Mouse (Mus musculus) adrenal gland, postnatal 10 days (tissue): ENCODE measurements around the gene Olfr5. TPM values are rescaled to one million over a fixed set of nuclear protein-coding genes. Genes with fewer than 3 reads are reported as not detected.
"Not testable (repeated sequence)": the region's sequence is repeated elsewhere in the genome, so short reads cannot be mapped to it uniquely, and the experiment has no call there.

ENCODE experiments used
- DNase-seq: peaks from one replicate; pipeline ENCODE4 v3.0.0; 2021; ENCODE audit warnings: mixed read lengths
- long read RNA-seq, 2 experiments: library from polyadenylated mRNA; stranded (forward); transcript quantifications; one replicate each; pipeline ENCODE4 v2.0.0; 2021
- total RNA-seq, 2 experiments: library from RNA; stranded (reverse); gene quantifications; 2 replicates each; pipeline ENCODE4 v1.2.3; 2021

Gene Olfr5
- not detected for total RNA-seq
- long read RNA-seq, experiment 1 = 0 reads
- long read RNA-seq, experiment 2 = 0 reads

DNA sequence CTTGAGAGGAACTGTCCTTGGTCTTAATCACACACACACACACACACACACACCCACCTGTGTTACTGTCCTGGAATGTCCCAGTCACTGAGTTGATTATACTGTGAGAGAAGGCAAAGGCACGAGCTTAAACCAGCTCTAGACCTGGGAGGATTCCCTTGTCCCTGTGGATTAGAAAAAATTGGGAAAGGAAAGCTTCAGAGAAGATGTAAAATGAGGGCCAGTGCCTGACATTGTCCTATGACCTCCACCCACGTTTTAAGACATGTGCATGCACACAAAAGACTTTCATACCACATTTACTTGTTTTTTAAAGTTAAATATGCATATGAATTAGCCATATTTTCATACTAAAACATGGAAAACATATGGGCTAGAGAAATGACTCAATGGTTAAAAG, at the start of gene Olfr5:
Gene Olfr5, minus strand, starts transcription at position 101 of the 400 bp plus-strand sequence.
- DNase-seq = no peak

DNA sequence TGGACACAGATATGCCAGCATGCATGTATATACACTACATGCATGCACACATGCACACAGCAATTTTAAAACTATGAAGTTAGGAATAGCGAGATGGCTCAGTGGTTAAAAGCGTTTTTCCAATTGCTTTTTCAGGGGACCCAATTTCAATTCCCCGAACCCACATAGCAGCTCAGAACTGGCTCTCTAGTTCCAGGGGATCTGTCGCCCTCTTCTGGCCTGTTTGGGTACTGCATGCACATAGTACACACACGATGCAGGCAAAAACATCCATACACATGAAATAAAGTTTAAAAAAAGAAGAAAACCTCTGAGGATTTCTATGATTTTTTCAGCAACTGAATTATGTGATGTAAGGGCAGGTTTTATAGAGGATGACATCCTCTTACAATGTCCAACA, 39.4 kb upstream of the Olfr5 start:
- peak; percentile 4 for DNase-seq

DNA sequence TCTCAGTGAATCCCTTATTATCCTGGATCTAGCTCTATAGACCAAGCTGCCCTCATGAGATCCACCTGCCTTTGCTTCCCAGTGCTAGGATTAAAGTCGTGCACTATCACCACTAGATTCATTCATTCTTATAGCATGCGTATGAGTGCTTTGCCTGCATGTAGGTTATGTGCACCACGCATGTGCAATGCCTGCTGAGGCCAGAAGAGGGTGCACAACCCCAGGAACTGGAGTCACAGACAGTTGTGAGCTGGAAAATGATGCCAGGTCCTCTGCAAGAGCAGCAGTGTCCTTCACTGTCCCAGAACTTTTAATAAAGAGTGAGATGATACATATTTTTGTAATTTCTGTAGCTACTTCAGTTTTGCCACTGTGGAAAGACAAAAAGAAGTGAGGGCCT, 38.3 kb upstream of the Olfr5 start:
- DNase-seq = peak; percentile 3

GRCm38 (mm10) chr7:6522850-6523249, 36.1 kb upstream of the Olfr5 start, which contains the start of gene Olfr1349:
Gene Olfr1349, minus strand, starts transcription at chr7:6522950.
- no peak for DNase-seq

GRCm38 (mm10) chr7:6521666-6522065, 34.9 kb upstream of the Olfr5 start:
- DNase-seq = no peak

GRCm38 (mm10) chr7:6508648-6509047, 21.9 kb upstream of the Olfr5 start, which contains the start of gene Olfr1348:
Gene Olfr1348, minus strand, starts transcription at chr7:6508748.
- DNase-seq = no peak

GRCm38 (mm10) chr7:6499655-6500054, 12.9 kb upstream of the Olfr5 start, which contains the start of gene Olfr1347:
Gene Olfr1347, minus strand, starts transcription at chr7:6499755.
- DNase-seq = no peak

DNA sequence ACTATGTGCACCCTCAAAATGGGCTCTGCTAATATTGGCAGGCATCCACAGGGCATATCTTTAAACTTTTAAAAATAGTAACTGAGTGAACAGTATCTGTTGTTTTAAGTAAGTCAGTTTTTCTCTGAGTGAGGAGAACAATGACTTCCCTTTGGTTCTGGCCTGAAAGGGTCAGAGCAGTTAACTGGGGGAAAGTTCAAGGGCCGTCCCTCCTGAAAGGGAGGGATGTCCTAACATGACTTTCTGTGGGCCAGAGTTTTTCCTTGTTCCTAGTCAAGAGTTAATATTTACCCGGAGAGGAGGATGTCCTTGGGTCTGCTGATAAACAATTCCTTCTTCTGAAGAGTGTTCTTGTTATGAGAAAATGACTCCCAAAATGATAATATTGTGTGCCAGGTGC, 9.1 kb downstream of the Olfr5 start:
- not testable (repeated sequence) for DNase-seq

DNA sequence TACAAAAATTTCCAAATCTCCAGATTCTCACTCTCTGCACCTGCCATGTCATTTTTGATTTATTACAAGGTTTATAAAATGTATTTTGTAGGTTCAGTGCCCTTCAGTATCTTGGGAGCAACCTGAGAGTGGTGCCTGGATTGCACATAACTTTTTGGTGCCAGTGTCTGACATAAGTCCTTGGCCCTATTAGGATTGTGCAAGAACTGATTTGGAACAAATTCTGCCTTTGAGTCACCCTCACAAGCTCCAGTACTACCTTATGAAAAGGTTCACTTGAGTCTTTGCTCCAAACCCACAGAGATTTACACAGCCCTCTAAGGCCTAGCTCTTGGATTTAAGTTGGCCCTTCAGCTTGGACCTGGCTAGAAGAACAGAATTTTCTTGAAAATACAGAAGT, 19.8 kb downstream of the Olfr5 start, which contains the start of gene Olfr1346:
Gene Olfr1346, plus strand, starts transcription at position 151 of the 400 bp plus-strand sequence.
- no peak for DNase-seq

DNA sequence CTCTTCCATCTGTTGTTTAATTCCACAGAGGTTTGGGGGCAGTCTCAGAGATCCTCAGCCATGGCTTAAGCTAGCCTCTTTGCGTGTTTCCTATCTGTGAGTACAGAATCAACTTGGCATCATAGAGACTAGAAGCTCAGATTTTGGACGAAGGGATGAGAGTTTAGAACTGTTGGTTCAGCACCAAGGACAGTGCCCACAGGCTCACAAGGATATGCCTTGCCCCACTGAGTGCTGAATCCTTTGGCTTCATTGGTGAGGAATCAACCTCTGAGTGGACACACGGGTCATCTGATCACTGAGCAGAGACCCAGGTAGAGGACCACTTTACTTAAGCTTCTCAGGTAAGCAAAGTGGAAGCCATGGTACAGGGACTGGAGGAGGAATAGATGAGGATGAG, 30.3 kb downstream of the Olfr5 start:
- peak; percentile 8 for DNase-seq

DNA sequence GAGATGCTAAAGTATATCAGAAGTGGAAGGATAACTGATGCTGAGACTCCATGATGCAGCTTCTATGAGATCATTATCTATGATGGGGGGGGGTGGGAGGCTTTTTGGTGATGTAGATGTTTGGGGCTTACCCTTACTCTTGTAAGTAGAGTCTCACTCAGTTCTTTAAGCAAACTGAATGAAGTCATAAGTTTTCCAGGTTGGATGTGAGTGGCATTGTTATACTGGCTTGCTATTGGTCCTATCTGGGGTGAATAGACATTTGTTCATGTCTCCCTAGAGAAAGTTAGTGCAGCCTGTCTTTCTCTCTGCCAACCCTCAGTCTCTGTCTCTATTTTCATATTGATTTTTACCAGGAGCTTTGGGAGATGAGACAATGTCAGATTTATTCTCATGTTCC, 30.9 kb downstream of the Olfr5 start, which contains the start of gene Olfr1336:
Gene Olfr1336, plus strand, starts transcription at position 301 of the 400 bp plus-strand sequence.
- no peak for DNase-seq

DNA sequence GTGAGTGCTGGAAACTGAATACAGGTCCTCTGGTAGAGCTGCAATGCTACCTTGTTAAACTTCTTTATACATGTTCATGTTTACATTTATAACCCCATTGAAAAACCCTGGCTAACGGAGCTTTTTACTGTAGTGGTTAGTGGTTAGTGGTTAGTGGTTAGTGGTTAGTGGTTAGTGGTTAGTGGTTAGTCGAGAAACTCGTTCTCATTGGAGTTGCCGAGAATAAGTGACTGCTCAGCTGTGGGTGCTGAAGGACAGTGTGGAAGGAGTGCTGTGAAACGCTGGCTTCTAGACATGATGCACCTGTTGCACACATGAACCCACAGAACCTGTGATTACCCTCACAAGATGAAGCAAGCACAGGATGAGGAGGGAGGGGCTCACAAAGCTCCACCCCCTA, 39.0 kb downstream of the Olfr5 start:
- DNase-seq = no peak

GRCm38 (mm10) chr7:6441173-6441572, 45.6 kb downstream of the Olfr5 start:
- DNase-seq = no peak

DNA sequence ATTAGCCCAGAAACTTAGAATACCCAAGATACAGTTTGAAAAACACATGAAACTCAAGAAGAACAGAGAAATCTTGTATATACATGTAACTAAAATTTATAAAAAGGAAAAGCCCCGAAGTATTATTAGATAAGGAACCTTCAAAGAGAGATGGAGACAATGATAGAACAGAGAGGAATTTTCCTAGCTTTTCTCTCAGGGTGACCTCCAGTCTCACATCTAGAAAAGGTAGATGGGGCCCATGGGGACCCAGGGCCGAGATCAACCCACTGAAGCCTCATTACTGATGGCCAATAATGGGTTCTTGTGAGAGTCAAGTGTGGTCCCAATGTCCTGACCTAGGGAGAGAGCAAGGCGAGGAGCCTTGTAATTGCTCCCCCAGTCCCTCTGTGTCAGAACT, 48.4 kb downstream of the Olfr5 start, which contains the start of gene Olfr1344:
Gene Olfr1344, plus strand, starts transcription at position 301 of the 400 bp plus-strand sequence.
- no peak for DNase-seq

GRCm38 (mm10) chr7:6430342-6430741, 56.4 kb downstream of the Olfr5 start:
- DNase-seq = peak; percentile 33

DNA sequence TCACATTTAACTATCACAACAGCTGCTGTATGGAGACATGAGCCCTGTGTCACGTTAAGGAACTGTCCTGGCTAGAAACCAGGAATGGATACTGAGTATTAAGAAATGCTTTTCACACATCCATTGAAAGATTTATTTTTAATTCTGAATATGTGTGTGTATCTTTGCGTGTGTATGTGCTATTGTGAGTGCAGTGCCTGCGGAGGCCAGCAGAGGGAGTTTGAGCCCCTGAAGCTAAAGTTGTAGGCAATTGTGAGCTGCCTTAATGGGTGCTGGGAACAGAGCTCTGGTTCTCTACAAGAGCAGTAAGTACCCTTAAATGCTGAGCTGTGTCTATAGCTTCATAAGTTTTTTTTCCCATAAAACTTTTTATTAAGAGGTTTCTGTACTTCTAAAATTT, 57.4 kb downstream of the Olfr5 start:
- no peak for DNase-seq

Other genes with a start within 250 kb of the Olfr5 start
- not detected for gene Epp13, start 234.2 kb downstream of the Olfr5 start, total RNA-seq
- 1 to 10 TPM; 6.4 to 7.8 TPM for gene Zfp667, start 200.4 kb downstream of the Olfr5 start, total RNA-seq
- gene Zfp583, start 155.7 kb downstream of the Olfr5 start, total RNA-seq = 1 to 10 TPM; 2.7 to 3.1 TPM
- gene Gm3854, start 143.2 kb downstream of the Olfr5 start, total RNA-seq = under 1 TPM; 0.87 to 0.91 TPM
- gene Zfp78, start 123.7 kb downstream of the Olfr5 start, total RNA-seq = 1 to 10 TPM; 1.1 to 2.6 TPM
- 1 to 10 TPM; 3.9 to 8.9 TPM for gene Zfp28, start 103.6 kb downstream of the Olfr5 start, total RNA-seq
- under 1 TPM; 0.21 to 0.36 TPM for gene Smim17, start 88.2 kb downstream of the Olfr5 start, total RNA-seq
- under 1 TPM in 1 of 2 experiments, not detected in 1; 0.09 TPM for gene Gm20715, start 76.7 kb downstream of the Olfr5 start, total RNA-seq
- not detected for gene Olfr1344, start 48.3 kb downstream of the Olfr5 start, total RNA-seq
- not detected for gene Olfr1336, start 30.8 kb downstream of the Olfr5 start, total RNA-seq
- gene Olfr1346, start 19.8 kb downstream of the Olfr5 start, total RNA-seq = not detected
- not detected for gene Olfr1347, start 12.8 kb upstream of the Olfr5 start, total RNA-seq
- gene Olfr1348, start 21.8 kb upstream of the Olfr5 start, total RNA-seq = not detected
- gene Olfr1349, start 36.0 kb upstream of the Olfr5 start, total RNA-seq = not detected
- gene Olfr1350, start 77.9 kb upstream of the Olfr5 start, total RNA-seq = not detected
- gene Zim1, start 209.5 kb upstream of the Olfr5 start, total RNA-seq = 10 to 100 TPM; 28.9 to 33.8 TPM
- gene Peg3, start 243.5 kb upstream of the Olfr5 start, total RNA-seq = 100 to 1,000 TPM in 1 of 2 experiments, 10 to 100 TPM in 1; 97.3 to 102 TPM
- 1 to 10 TPM; 2.8 to 4.0 TPM for gene Usp29, start 243.6 kb upstream of the Olfr5 start, total RNA-seq